Mouse (Mus musculus) C2C12 (cell line): ENCODE data around the gene Tbc1d30.
"Not testable (repeated sequence)": the region's sequence is repeated elsewhere in the genome, so short reads cannot be mapped to it uniquely, and the experiment has no call there.

Experiments
- CTCF ChIP-seq: IDR thresholded peaks from one replicate; pipeline ENCODE4 v1.5.1; 2011; ENCODE audit not compliant: control insufficient read depth, insufficient read depth, insufficient read length
- MAX ChIP-seq: IDR thresholded peaks from one replicate; pipeline ENCODE4 v1.6.1; 2011; ENCODE audit warnings: mild to moderate bottlenecking, control low read depth
- MYOG ChIP-seq: IDR thresholded peaks from one replicate; pipeline ENCODE4 v1.6.1; 2011; ENCODE audit not compliant: control insufficient read depth, insufficient read length; ENCODE audit errors: extremely low read depth

DNA sequence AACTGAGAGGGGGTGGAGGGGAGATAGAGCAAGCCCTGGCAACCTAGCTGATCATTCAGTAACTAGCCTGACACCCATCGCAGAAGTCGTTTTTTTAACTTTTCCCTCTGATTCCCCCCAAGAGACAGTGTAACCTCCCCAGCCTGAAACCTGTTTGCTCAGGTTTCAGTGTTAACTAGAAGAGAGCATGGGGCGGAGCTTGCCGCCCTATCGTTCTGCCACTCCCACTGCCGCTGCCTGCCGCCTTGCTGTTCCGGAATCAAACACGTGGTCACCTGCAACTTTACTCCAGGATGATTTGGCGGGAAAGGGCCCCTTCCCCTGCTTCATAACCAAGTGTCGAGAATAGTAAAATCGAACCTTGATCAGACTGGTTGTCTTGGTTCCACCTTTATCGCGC lies 14.5 kb downstream of the Tbc1d30 start:
- TF ChIP-seq CTCF, MYOG, MAX: not testable (repeated sequence)
